In the genomic region with DNA sequence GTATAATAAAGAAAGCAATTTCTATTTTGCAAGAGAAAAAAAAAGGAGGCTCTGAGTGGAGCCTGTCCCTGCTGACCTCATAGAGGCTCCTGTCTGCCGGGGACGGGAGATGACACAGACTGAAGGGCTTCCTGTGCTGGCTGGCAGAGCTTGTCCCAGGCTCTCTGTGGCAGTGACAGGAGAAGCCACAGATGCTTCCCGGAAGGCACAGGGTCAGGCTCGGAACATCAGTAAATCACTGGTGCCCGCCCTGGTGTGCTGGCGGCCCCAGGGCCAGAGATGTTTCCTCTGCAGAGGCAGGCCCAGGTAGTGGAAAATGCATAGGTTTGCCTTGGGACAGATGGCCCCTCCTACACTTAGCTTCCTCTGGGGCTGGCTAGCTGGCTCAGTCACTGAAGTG, we compare ENCODE assay signal across 9 mouse cellular contexts. TPM values are rescaled to one million over a fixed set of nuclear protein-coding genes. Genes with fewer than 3 reads are reported as not detected.
DNase-seq lines count a peak whose midpoint lies in the region; ATAC-seq and TF ChIP-seq lines count a peak whose summit lies in the region.
"Had no signal": no experiment of that assay in that cellular context is flagged by ENCODE, and none has a peak within 500 bp of the region (broad histone marks: within the 10 kb centered on the region; RNA-seq: fewer than 3 reads in every experiment).

No protein-coding gene starts in this region.

- H3K9me3 ChIP-seq in kidney, embryonic 15.5 days (replicated peaks) = no peaks in the 10 kb centered on the region
- H3K9me3 ChIP-seq: forebrain, embryonic 12.5 days had no signal

- no peak overlapping the region for H3K4me2 ChIP-seq in kidney, embryonic 15.5 days
- H3K4me2 ChIP-seq: forebrain, embryonic 12.5 days had no signal

- TF ChIP-seq CTCF in lung, adult 2 months (IDR thresholded peaks at IDR 0.05; ENCODE audit: insufficient read depth, low read length) = no peak

- H3K4me3 ChIP-seq in lung, adult 2 months (replicated peaks; ENCODE audit: extremely low read depth, low read depth, low read length) = no peak overlapping the region
- H3K4me3 ChIP-seq in kidney, embryonic 15.5 days (replicated peaks) = no peak overlapping the region
- H3K4me3 ChIP-seq: forebrain, embryonic 12.5 days had no signal

- intact Hi-C loops in left cerebral cortex, postnatal 4 days (cut with DNase I) = no loop called here
- intact Hi-C loops in gastrocnemius, postnatal 36 days (cut with DNase I) = no loop called here

- H3K27ac ChIP-seq in kidney, embryonic 15.5 days = peak overlapping the region; percentile 66; the same call in 1 of the 2 replicates
- H3K27ac ChIP-seq: forebrain, embryonic 12.5 days had no signal

- DNase-seq in lung, adult 18-20 months = peak; percentile 73 to 82
- DNase-seq in lung, adult 2 months = no peak
- peak; percentile 20 for DNase-seq in brain, adult 2 months (ENCODE audit: low read depth, low spot score)
- DNase-seq in left cerebral cortex, postnatal 4 days = no peak
- DNase-seq in gastrocnemius, postnatal 36 days = no peak

- peaks cover 6% of the 10 kb centered on the region for H3K4me1 ChIP-seq in lung, adult 2 months (ENCODE audit: control insufficient read depth, insufficient read depth, low read length)
- peaks cover 13% of the 10 kb centered on the region for H3K4me1 ChIP-seq in kidney, embryonic 15.5 days
- H3K4me1 ChIP-seq: forebrain, embryonic 12.5 days had no signal

- no peak; the same call in 1 of the 2 replicates for TF ChIP-seq POLR2A in lung, adult 2 months (IDR thresholded peaks at IDR 0.05; ENCODE audit: borderline replicate concordance, extremely low read depth, low read depth, low read length)

- H3K36me3 ChIP-seq in kidney, embryonic 15.5 days = no peaks in the 10 kb centered on the region
- H3K36me3 ChIP-seq: forebrain, embryonic 12.5 days had no signal

- 35% methylated on average over 6 of the region's 6 CpGs for WGBS in lung, adult 2 months
- WGBS in kidney, embryonic 15.5 days = 17% methylated on average over 6 of the region's 6 CpGs

- H3K9ac ChIP-seq in kidney, embryonic 15.5 days = no peak overlapping the region
- H3K9ac ChIP-seq: forebrain, embryonic 12.5 days had no signal

- peak; percentile 64; the same call in 1 of the 2 replicates for ATAC-seq in kidney, embryonic 15.5 days (replicated peaks; ENCODE audit: low FRiP score)
- peak; percentile 39 for ATAC-seq in megakaryocyte progenitor cell, adult 5-6 weeks (replicated peaks; ENCODE audit: poor library complexity)
- ATAC-seq in megakaryocyte-erythroid progenitor cell, adult 5-6 weeks (replicated peaks; ENCODE audit: low FRiP score, low TSS enrichment, poor library complexity, severe bottlenecking) = no peak

- no peaks in the 10 kb centered on the region for H3K27me3 ChIP-seq in kidney, embryonic 15.5 days
- H3K27me3 ChIP-seq: forebrain, embryonic 12.5 days had no signal

RNA-seq across cellular contexts. Expression of a gene that starts 20.8 kb away (rescaled TPM):
- polyA plus RNA-seq in lung, adult 2 months (2012; rRNA removed) = 23.7 and 24.0 TPM in 2 replicates
- polyA plus RNA-seq in kidney, embryonic 15.5 days (2015; fragmentation: Nextera tagmentation; extraction: Ambion mirVana) = 14.5 and 15.0 TPM in 2 replicates
- total RNA-seq in megakaryocyte progenitor cell, adult 5-6 weeks (2015) = 1.9 and 2.9 TPM in 2 replicates
- total RNA-seq in megakaryocyte progenitor cell, adult 5-6 weeks (2017) = 1.9 and 2.2 TPM in 2 replicates
- total RNA-seq in left cerebral cortex, postnatal 4 days (2021) = 10 to 100 TPM; 18.8 to 20.1 TPM
- total RNA-seq in megakaryocyte-erythroid progenitor cell, adult 5-6 weeks (2014; fragmentation: Nextera tagmentation) = 1.5 and 2.9 TPM in 2 replicates
- 0.34 and 2.3 TPM in 2 replicates for total RNA-seq in megakaryocyte-erythroid progenitor cell, adult 5-6 weeks (2017)
- total RNA-seq in gastrocnemius, postnatal 36 days (2021) = 1 to 10 TPM; 2.6 to 2.7 TPM

RNA-seq across cellular contexts. Expression of a gene that starts 56.3 kb away (rescaled TPM):
- polyA plus RNA-seq in lung, adult 2 months (2012; rRNA removed) = 116 and 118 TPM in 2 replicates
- polyA plus RNA-seq in kidney, embryonic 15.5 days (2015; fragmentation: Nextera tagmentation; extraction: Ambion mirVana) = 103 and 107 TPM in 2 replicates
- total RNA-seq in megakaryocyte progenitor cell, adult 5-6 weeks (2015) = 76.6 and 87.2 TPM in 2 replicates
- 26.5 and 32.3 TPM in 2 replicates for total RNA-seq in megakaryocyte progenitor cell, adult 5-6 weeks (2017)
- 10 to 100 TPM; 74.3 to 76.8 TPM for total RNA-seq in left cerebral cortex, postnatal 4 days (2021)
- total RNA-seq in megakaryocyte-erythroid progenitor cell, adult 5-6 weeks (2014; fragmentation: Nextera tagmentation) = 94.2 and 108 TPM in 2 replicates
- 33.0 and 38.5 TPM in 2 replicates for total RNA-seq in megakaryocyte-erythroid progenitor cell, adult 5-6 weeks (2017)
- total RNA-seq in gastrocnemius, postnatal 36 days (2021) = 10 to 100 TPM; 10.3 to 11.0 TPM

Comparison
In these comparisons a context has a peak if more than half of its experiments do, and no peak if none do; other contexts are left out.
1. DNase-seq: peak in lung, adult 18-20 months (2 of 2) and brain, adult 2 months (single experiment); none in lung, adult 2 months (single experiment), left cerebral cortex, postnatal 4 days (single experiment) and gastrocnemius, postnatal 36 days (0 of 2).
2. RNA of a gene that starts 20.8 kb away (total RNA-seq): 18.8 to 20.1 TPM in left cerebral cortex, postnatal 4 days; 2.6 to 2.7 TPM in gastrocnemius, postnatal 36 days, 0.34 to 2.9 TPM in megakaryocyte-erythroid progenitor cell, adult 5-6 weeks and 1.9 to 2.9 TPM in megakaryocyte progenitor cell, adult 5-6 weeks; every median in the first group is over 4 times any median in the second.